In the genomic region with DNA sequence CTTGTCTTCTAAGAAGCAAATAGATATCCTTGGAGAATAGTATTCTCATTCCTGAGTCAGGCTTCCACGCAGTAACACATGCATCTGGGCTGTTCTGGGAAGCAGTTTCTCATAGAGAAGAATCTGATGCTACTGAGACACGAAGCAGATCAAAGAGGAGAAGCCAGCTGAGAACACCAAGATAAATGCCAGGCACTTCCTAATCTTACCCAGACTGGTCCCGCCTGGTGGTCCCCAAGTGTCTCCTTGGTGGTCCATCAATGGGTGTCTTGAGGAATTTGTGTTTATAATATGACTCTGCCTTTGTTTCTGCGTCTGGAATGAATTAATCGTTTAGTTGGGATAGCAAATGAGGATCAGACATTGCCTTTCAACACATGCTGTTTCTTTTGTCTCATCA, we compare ENCODE assay signal across 18 mouse cellular contexts.
DNase-seq lines count a peak whose midpoint lies in the region; ATAC-seq lines count a peak whose summit lies in the region.
"Had no signal": no experiment of that assay in that cellular context is flagged by ENCODE, and none has a peak within 500 bp of the region (broad histone marks: within the 10 kb centered on the region; RNA-seq: fewer than 3 reads in every experiment).

No protein-coding gene starts in this region.

- 24% methylated on average over 5 of the region's 5 CpGs for WGBS in heart, embryonic 13.5 days
- 52% methylated on average over 5 of the region's 5 CpGs for WGBS in neural tube, embryonic 15.5 days
- 24% methylated on average over 5 of the region's 5 CpGs for WGBS in embryonic facial prominence, embryonic 11.5 days

- 0 out of 2 replicates have a peak overlapping the region, but pooled peaks have one; percentile 11 for H3K4me2 ChIP-seq in heart, embryonic 13.5 days
- no peak overlapping the region for H3K4me2 ChIP-seq in neural tube, embryonic 15.5 days
- no peak overlapping the region for H3K4me2 ChIP-seq in embryonic facial prominence, embryonic 11.5 days (ENCODE audit: low read depth, low read length)
- H3K4me2 ChIP-seq: forebrain, embryonic 12.5 days; heart, embryonic 12.5 days; hindbrain, embryonic 13.5 days; lung, embryonic 15.5 days had no signal

- H3K4me3 ChIP-seq in heart, embryonic 13.5 days = no peak overlapping the region
- no peak overlapping the region for H3K4me3 ChIP-seq in neural tube, embryonic 15.5 days (replicated peaks)
- no peak overlapping the region for H3K4me3 ChIP-seq in embryonic facial prominence, embryonic 11.5 days (ENCODE audit: low read depth, low read length)
- H3K4me3 ChIP-seq: forebrain, embryonic 12.5 days; heart, embryonic 12.5 days; hindbrain, embryonic 13.5 days; lung, embryonic 15.5 days had no signal

- no peaks in the 10 kb centered on the region; the same call in 1 of the 2 replicates for H3K27me3 ChIP-seq in heart, embryonic 13.5 days (replicated peaks)
- no peaks in the 10 kb centered on the region for H3K27me3 ChIP-seq in neural tube, embryonic 15.5 days (replicated peaks)
- H3K27me3 ChIP-seq in embryonic facial prominence, embryonic 11.5 days (ENCODE audit: control insufficient read depth, insufficient read depth, low read length) = no peaks in the 10 kb centered on the region
- H3K27me3 ChIP-seq: forebrain, embryonic 12.5 days; hindbrain, embryonic 13.5 days; lung, embryonic 15.5 days had no signal

- H3K9ac ChIP-seq in heart, embryonic 13.5 days = no peak overlapping the region
- no peak overlapping the region for H3K9ac ChIP-seq in neural tube, embryonic 15.5 days (replicated peaks)
- H3K9ac ChIP-seq in embryonic facial prominence, embryonic 11.5 days (replicated peaks; ENCODE audit: low read length) = no peak overlapping the region
- H3K9ac ChIP-seq: forebrain, embryonic 12.5 days; heart, embryonic 12.5 days; hindbrain, embryonic 13.5 days; lung, embryonic 15.5 days had no signal

- no peaks in the 10 kb centered on the region for H3K9me3 ChIP-seq in heart, embryonic 13.5 days
- no peaks in the 10 kb centered on the region for H3K9me3 ChIP-seq in neural tube, embryonic 15.5 days (replicated peaks)
- no peaks in the 10 kb centered on the region for H3K9me3 ChIP-seq in embryonic facial prominence, embryonic 11.5 days (replicated peaks; ENCODE audit: control insufficient read depth, low read length)
- H3K9me3 ChIP-seq: forebrain, embryonic 12.5 days; heart, embryonic 12.5 days; hindbrain, embryonic 13.5 days; lung, embryonic 15.5 days had no signal

- DNase-seq in heart, postnatal 10 days = no peak
- DNase-seq in neural tube, embryonic 10.5 days (ENCODE audit: extremely low spot score, low spot score) = peak; percentile 34
- peak; percentile 67 for DNase-seq in embryonic facial prominence, embryonic 11.5 days (ENCODE audit: low spot score)
- DNase-seq in yolk sac, embryonic 10.5 days (ENCODE audit: low spot score) = peak; percentile 5
- no peak for DNase-seq in MN1 (ENCODE audit: low spot score)
- no peak for DNase-seq in cerebellum, adult 11-12 months
- DNase-seq: adrenal gland, postnatal 36 days; gastrocnemius, postnatal 14 days; kidney, adult 18-20 months; liver had no signal

- H3K27ac ChIP-seq in heart, embryonic 13.5 days (replicated peaks) = no peak overlapping the region
- no peak overlapping the region for H3K27ac ChIP-seq in neural tube, embryonic 15.5 days (replicated peaks)
- H3K27ac ChIP-seq in embryonic facial prominence, embryonic 11.5 days (replicated peaks; ENCODE audit: low read depth, low read length) = no peak overlapping the region
- H3K27ac ChIP-seq: forebrain, embryonic 12.5 days; hindbrain, embryonic 13.5 days; lung, embryonic 15.5 days; stomach, postnatal 0 days had no signal

- H3K36me3 ChIP-seq in heart, embryonic 13.5 days = no peaks in the 10 kb centered on the region
- H3K36me3 ChIP-seq in neural tube, embryonic 15.5 days = no peaks in the 10 kb centered on the region
- no peaks in the 10 kb centered on the region for H3K36me3 ChIP-seq in embryonic facial prominence, embryonic 11.5 days (replicated peaks; ENCODE audit: control insufficient read depth, insufficient read depth, low read depth, low read length)
- H3K36me3 ChIP-seq: forebrain, embryonic 12.5 days; heart, embryonic 12.5 days; hindbrain, embryonic 13.5 days; lung, embryonic 15.5 days had no signal

- intact Hi-C loops in heart, postnatal 10 days (cut with DNase I) = no loop called here

- peaks cover 14% of the 10 kb centered on the region for H3K4me1 ChIP-seq in heart, embryonic 13.5 days
- H3K4me1 ChIP-seq in neural tube, embryonic 15.5 days = no peaks in the 10 kb centered on the region
- H3K4me1 ChIP-seq in embryonic facial prominence, embryonic 11.5 days (ENCODE audit: control insufficient read depth, insufficient read depth, low read length) = no peaks in the 10 kb centered on the region
- H3K4me1 ChIP-seq: forebrain, embryonic 12.5 days; hindbrain, embryonic 13.5 days had no signal

- ATAC-seq in heart, embryonic 13.5 days (ENCODE audit: extremely low read depth, insufficient number of reproducible peaks, low FRiP score, low TSS enrichment) = no peak
- ATAC-seq in neural tube, embryonic 15.5 days (ENCODE audit: low FRiP score) = no peak
- ATAC-seq in embryonic facial prominence, embryonic 11.5 days (replicated peaks; ENCODE audit: insufficient number of reproducible peaks, low FRiP score, low TSS enrichment, low read depth) = no peak
- ATAC-seq: activated CD4-positive, CD25-positive, alpha-beta regulatory T cell, adult 4 months had no signal

Comparison
In these comparisons a context has a peak if more than half of its experiments do, and no peak if none do; other contexts are left out.
1. DNase-seq: peak in neural tube, embryonic 10.5 days (single experiment), embryonic facial prominence, embryonic 11.5 days (single experiment) and yolk sac, embryonic 10.5 days (single experiment); none in heart, postnatal 10 days (0 of 2), MN1 (single experiment) and cerebellum, adult 11-12 months (single experiment).